ENCODE assay signal across 21 mouse cellular contexts in genomic region chr2:44430521-44430920, GRCm38 (mm10).
DNase-seq lines count a peak whose midpoint lies in the region; ATAC-seq and TF ChIP-seq lines count a peak whose summit lies in the region.
"Had no signal": no experiment of that assay in that cellular context is flagged by ENCODE, and none has a peak within 500 bp of the region (broad histone marks: within the 10 kb centered on the region; RNA-seq: fewer than 3 reads in every experiment).

No protein-coding gene starts in this region.

- peaks cover 3 to 4% of the 10 kb centered on the region in 2 experiments; a peak in 3 of 4 replicates for H3K4me1 ChIP-seq in CH12.LX (ENCODE audit: control insufficient read depth in 1 of 2, insufficient read depth in 2 of 2)
- H3K4me1 ChIP-seq: embryonic facial prominence, embryonic 10.5 days; forebrain, embryonic 10.5 days; heart, embryonic 12.5 days; hindbrain, embryonic 15.5 days had no signal

- H3K27me3 ChIP-seq in CH12.LX (replicated peaks) = no peaks in the 10 kb centered on the region
- H3K27me3 ChIP-seq: heart, embryonic 12.5 days; hindbrain, embryonic 15.5 days; Patski had no signal

- no peaks in the 10 kb centered on the region for H3K36me3 ChIP-seq in CH12.LX (replicated peaks in 1 of 2; ENCODE audit: control insufficient read depth in 1 of 2, insufficient read depth in 1 of 2, low read length in 1 of 2)
- H3K36me3 ChIP-seq: embryonic facial prominence, embryonic 10.5 days; forebrain, embryonic 10.5 days; heart, embryonic 12.5 days; hindbrain, embryonic 10.5 days; hindbrain, embryonic 15.5 days had no signal

- dilution Hi-C loops in CH12.LX (cut with MboI; ENCODE audit: extremely low pct_ligation_motif_present, extremely low pct_unique_long_range_greater_than_20kb, low sequenced_read_pairs) = no loop called here

- H3K9me3 ChIP-seq in CH12.LX (replicated peaks; ENCODE audit: low read length) = no peaks in the 10 kb centered on the region
- H3K9me3 ChIP-seq: embryonic facial prominence, embryonic 10.5 days; forebrain, embryonic 10.5 days; heart, embryonic 12.5 days; hindbrain, embryonic 10.5 days; hindbrain, embryonic 15.5 days had no signal

- in situ Hi-C loops in CH12.LX (cut with MboI; ENCODE audit: low pct_ligation_motif_present, low pct_unique_long_range_greater_than_20kb, low sequenced_read_pairs) = no loop called here

- no peak for TF ChIP-seq EP300 in CH12.LX (IDR thresholded peaks at IDR 0.05; ENCODE audit: low read length)

- no peak overlapping the region for H3K9ac ChIP-seq in CH12.LX (ENCODE audit: insufficient read depth, low read depth)
- H3K9ac ChIP-seq: heart, embryonic 12.5 days; hindbrain, embryonic 15.5 days had no signal

- no peak for TF ChIP-seq POLR2A in CH12.LX (IDR thresholded peaks at IDR 0.05; ENCODE audit: low read depth, low read length)

- no peak overlapping the region for H3K4me3 ChIP-seq in CH12.LX (replicated peaks in 1 of 3; ENCODE audit: low read depth in 2 of 3, low read length in 2 of 3, poor library complexity in 1 of 3)
- H3K4me3 ChIP-seq: embryonic facial prominence, embryonic 10.5 days; forebrain, embryonic 10.5 days; heart, embryonic 12.5 days; hindbrain, embryonic 10.5 days; hindbrain, embryonic 15.5 days had no signal

- TF ChIP-seq CTCF in CH12.LX (conservative IDR thresholded peaks at IDR 0.05 in 1 of 2, IDR thresholded peaks at IDR 0.05 in 1 of 2; ENCODE audit: low read depth in 2 of 2, low read length in 2 of 2) = no peak

- peak; percentile 50 for DNase-seq in layer of hippocampus, adult 11-12 months (ENCODE audit: low spot score)
- DNase-seq in layer of hippocampus, adult 9-10 months (ENCODE audit: low spot score) = no peak
- no peak for DNase-seq in CH12.LX (ENCODE audit: extremely low read depth)
- DNase-seq in R1 (ENCODE audit: low read depth, low spot score) = peak; percentile 16
- DNase-seq in retina, postnatal 1 day = peak; percentile 72
- DNase-seq in gastrocnemius, postnatal 25 days = no peak
- DNase-seq: adrenal gland, adult 8-10 months; adrenal gland, postnatal 36 days; cerebellum, adult 11 months; cerebellum, adult 8-10 months; cerebellum, postnatal 25 days; gastrocnemius, postnatal 14 days had no signal

- ATAC-seq in activated CD4-positive, CD25-positive, alpha-beta regulatory T cell, adult 4 months = no peak
- ATAC-seq: forebrain, embryonic 14.5 days; intestine, postnatal 0 days; Patski had no signal

- no peak overlapping the region for H3K4me2 ChIP-seq in CH12.LX (ENCODE audit: insufficient read depth, low read depth, poor library complexity, severe bottlenecking)
- H3K4me2 ChIP-seq: heart, embryonic 12.5 days; hindbrain, embryonic 15.5 days had no signal

- TF ChIP-seq RAD21 in CH12.LX (IDR thresholded peaks at IDR 0.05; ENCODE audit: low read depth, low read length) = no peak

- no peak overlapping the region for H3K27ac ChIP-seq in CH12.LX (ENCODE audit: insufficient read depth, low read depth)
- H3K27ac ChIP-seq: embryonic facial prominence, embryonic 10.5 days; forebrain, embryonic 10.5 days; hindbrain, embryonic 10.5 days; hindbrain, embryonic 15.5 days had no signal

- H3K79me2 ChIP-seq in CH12.LX (replicated peaks; ENCODE audit: control insufficient read depth, extremely low read depth, insufficient read depth, poor library complexity, severe bottlenecking) = no peaks in the 10 kb centered on the region

TF ChIP-seq in CH12.LX, 34 proteins besides CTCF, POLR2A, EP300 and RAD21:
- TF ChIP-seq IRF4 (IDR thresholded peaks at IDR 0.05; ENCODE audit: low read depth, low read length) (0 out of 2 replicates have a peak, but pooled peaks have one; percentile 16), MAFK (IDR thresholded peaks at IDR 0.05; ENCODE audit: insufficient replicate concordance, low read length) (peak; percentile 66; the same call in 1 of the 2 replicates), MXI1 (IDR thresholded peaks at IDR 0.05; ENCODE audit: low read depth, low read length) (no peak), RCOR1 (conservative IDR thresholded peaks at IDR 0.05; ENCODE audit: low read depth, low read length) (no peak)
TF ChIP-seq in CH12.LX: peak in this region for 2.

Comparison
In these comparisons a context has a peak if more than half of its experiments do, and no peak if none do; other contexts are left out.
1. DNase-seq: peak in layer of hippocampus, adult 11-12 months (single experiment), R1 (single experiment) and retina, postnatal 1 day (single experiment); none in layer of hippocampus, adult 9-10 months (single experiment), CH12.LX (single experiment) and gastrocnemius, postnatal 25 days (single experiment).